Mouse (Mus musculus): Measurements from ENCODE around the gene Ubl3. TPM values are rescaled to one million over a fixed set of nuclear protein-coding genes. Genes with fewer than 3 reads are reported as not detected.

Gene Ubl3
- total RNA-seq (2021), result 100 to 1,000 TPM; 145 to 188 TPM
- long read RNA-seq, experiment 1, full-length matches to known transcripts, result 268 of 283 reads
- long read RNA-seq, experiment 1, partial matches to known transcripts, result 9 of 283 reads
- long read RNA-seq, experiment 1, other reads (novel, unspliced or antisense), result 6 of 283 reads
- long read RNA-seq, experiment 2, transcript Ubl3-204 (6 exons, 2,064 nt), result minor isoform, 17 of 85 reads
- long read RNA-seq, experiment 2, transcript Ubl3-201 (5 exons, 2,537 nt), result major isoform, 61 of 85 reads
- long read RNA-seq, experiment 2, partial matches to known transcripts, result 4 of 85 reads
- long read RNA-seq, experiment 2, other reads (novel, unspliced or antisense), result 3 of 85 reads

DNA sequence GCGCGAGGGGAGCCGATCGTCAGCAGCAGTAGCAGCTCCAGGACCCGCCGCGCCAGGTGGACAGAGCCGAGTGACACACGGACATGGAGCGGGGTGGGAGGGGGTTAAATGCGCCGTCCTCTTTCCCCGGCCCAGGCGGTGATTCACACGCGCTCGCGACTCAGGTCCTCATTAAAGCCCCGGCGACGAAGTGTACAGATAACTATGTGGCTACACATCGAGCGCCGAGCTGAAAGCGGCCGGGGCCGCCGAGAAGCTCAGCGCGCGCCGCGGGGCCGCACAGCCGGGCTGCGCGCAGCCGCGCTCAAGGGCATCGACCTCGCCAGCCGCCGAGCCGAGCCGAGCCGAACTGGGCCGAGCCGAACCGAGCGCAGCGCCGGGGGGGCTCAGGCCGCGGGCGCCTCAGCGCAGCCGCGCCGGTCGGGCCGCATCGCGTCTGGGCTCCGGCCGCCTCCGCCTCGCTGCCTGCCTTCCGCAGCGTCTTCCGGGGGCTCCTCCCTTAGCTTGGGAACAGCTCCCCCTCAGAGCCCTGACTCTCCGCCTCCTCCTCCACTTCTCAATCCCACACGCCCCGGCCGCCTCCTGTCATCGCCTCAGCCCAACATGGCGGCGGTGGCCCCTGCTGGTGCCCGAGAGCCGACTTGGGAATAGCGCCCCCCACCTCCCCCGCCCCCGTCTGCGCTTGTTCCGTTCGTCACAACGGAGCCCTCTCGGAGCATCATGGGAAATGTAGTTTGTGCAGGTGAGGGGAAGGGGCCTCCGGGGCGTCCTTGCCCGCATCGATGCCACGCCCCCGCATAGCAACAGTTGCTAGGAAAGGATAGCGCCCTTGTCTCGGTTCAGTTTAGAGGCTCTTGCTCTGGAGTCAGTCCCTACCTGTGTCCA lies at the start of gene Ubl3:
Ubl3 (minus strand) TSS at position 603 of the 885 bp plus-strand sequence.
- peak; percentile 91 to 92 for DNase-seq

DNA sequence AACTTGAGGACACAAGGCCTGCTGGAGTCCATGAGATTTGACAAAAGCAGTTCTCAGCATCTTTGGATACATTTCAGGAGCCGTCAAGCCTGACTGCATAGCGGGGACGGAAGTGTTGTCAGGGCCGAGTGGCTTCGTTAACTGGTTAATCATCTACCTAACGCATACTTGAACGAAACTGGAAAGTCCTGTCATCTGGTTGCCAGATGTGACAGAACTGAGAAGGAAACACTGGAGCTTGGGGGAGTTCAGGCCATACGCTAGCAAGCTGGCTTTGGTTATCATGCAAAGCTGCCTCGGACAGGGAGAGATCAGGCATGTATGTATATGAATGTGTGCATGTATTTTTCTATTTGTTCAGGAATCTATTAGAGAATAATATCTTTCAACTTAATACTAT lies 45.8 kb upstream of the Ubl3 start:
- no peak for DNase-seq

DNA sequence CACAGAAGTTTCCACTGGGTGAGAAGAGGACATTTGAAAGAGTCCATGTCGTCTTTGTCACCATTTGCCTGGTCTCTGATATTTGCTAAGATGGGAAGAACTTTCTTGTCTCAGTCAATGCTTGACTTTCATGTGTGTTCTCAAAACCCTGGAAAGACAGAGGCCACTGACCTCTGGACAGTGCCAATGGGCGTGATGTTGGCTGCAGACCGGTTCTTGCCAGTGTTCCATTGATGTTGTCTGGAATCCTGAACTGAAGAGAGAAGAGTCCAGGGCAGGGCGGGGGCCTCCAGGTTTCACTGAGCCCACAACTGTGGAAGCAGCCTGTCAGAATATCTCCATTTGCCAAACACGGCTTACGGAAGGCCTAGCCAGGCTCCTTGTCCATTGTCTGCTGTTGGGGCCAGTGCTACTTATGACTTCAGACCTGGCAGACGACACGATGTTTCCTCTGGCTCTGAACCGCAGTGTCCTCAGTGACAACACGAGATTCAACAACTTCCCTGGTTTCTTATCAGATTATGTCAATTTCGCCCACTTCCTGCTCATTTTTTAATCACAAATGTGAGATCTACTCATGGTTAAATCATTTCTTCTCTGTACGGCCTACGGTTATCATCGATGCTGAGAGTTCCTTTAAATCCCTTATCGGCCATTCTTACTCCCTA lies 43.6 kb upstream of the Ubl3 start:
- DNase-seq, result no peak

DNA sequence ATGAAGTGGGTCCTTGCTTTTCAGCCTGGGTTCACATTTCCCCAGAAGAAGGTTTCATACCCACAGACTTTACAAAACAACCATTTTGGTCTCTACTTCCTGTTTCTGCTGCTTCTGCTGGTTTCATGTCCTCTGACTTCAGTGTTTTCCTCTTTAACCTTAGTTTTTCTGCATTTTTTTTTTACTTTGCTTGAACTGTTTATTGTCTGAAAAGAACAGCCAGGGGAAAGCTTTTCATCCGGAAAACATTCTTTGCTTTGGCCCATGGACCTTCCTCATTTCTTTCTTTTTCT lies 42.8 kb upstream of the Ubl3 start:
- no peak for DNase-seq

DNA sequence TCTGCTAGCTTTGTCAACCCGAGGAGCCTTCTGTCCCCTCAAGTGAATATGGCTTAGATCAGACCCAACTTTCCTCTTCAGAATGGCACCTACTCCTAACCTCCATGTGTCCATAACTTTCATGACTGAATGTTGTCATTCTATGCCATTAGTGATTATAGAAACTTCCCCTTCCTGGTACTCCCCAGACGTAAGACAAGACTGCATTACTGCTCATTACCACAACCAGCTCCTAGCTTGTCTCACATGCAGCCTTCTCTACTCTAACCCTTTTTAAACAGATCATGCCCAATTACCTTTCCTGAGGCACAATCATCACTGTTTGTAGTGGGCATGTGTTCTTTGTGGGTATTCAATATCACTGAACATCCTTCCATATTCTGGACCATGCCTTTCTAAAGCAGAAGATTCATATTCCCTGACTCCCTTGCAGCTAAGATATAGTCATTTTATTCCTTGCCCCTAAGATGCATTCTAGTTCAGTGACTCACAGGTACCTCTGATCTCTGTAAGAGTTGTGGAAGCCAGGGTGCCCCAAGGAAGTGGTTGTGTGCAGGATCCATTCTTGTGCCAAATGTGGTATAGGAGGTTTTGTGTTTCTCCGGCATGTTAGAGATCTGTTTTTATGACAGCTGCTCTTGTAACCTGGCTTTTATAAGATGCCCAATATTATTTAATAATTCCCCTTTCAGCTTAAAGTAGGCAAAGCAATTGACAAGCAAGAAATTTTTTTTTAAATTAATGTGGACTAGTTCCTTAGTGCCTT lies 42.3 kb upstream of the Ubl3 start:
- no peak for DNase-seq

DNA sequence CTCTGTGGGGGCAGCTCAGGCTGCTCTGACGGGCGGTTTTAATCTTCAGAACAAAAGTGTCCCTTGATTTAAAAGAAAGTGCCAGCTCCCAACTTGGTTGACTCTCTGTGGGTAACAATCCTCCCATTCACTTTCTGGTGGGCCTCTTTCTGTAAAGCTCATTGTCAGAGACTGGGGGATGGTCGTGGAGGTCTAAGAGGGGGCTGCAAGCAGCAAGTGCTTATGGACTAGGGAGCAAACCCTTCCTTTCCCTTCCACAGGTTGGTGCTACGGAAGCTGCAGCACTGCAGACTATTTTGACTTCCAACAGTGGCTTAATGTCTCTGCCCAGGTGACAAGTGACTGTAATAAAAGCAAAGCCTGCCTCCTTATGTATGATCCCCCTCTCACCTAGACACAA lies 41.0 kb upstream of the Ubl3 start:
- no peak for DNase-seq

DNA sequence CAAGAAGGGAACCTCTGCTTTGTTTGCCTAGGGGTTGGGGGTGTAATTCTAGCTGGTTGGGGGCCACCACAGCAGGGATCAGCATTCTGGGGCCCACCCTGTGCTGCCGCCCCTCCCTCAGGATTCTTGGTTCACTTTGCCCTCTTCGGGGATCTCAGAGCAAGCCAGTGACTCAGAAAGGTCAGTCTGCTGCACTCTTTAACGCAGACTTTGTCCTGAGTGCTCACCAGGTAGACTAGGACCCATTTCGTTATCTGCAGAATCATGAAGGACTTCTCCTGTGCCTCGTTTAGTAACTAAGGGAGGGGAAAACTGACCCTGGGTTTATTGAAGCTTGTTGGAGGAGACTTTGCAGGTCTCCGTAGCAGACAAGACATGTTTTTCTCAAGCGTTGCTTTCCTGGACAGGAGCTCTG lies 38.9 kb upstream of the Ubl3 start:
- no peak for DNase-seq

DNA sequence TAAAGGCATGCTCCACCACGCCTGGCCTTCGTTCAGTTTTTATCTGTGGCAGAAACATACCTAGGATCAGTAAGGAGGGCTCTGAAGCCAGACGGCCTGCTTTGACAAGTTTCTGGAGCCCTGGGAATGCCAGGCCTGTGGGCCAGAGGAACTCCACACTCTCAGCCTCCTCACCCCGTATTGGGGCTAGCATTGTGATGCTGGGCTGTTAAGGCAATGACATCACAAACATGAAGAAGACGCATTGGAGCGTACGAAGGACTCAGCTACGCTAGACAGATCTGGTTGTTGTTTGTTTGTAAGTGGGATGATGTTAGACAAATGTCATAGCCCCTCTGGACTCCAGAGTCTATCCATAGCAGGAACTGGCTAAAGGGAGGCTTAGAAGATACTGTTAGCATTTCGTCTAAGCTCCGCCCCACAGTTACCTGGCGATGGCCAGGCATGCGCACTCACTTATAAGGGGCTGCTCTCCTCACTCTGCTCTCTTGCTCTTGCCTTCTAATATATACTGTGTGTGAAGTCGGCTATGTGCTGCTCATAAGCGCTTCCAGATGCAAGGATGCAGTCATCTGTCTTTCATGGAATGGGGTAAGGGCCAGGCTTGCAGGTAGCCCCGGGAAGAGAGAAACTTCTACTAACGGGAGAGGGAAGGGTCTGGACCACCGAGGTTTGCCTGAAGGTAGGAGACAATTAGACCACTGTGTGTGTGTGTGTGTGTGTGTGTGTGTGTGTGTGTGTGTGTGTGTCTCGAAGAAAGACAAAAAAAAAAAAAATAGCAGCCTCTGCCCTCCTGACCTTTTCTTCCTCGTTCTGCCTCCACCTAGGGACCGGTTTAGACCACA lies 38.2 kb upstream of the Ubl3 start:
- DNase-seq, result no peak

DNA sequence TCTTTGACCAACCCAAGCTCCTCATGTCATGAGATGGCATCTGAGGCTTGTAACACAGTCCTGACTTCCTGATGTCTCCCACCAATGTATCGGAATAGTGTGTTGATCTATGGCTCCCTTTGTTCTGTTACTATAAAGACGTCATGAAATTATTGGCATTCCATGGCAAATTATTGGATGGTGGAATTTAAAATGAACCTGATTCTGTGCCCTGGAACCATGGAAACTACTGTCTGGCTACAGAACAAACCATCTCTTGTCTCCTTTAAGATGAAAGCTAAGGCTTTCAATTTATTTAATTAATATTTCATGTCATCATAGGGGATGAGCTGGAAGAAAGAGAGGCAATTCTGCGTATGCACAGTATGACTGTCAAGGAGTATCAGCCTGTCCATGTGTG lies 36.4 kb upstream of the Ubl3 start:
- no peak for DNase-seq

DNA sequence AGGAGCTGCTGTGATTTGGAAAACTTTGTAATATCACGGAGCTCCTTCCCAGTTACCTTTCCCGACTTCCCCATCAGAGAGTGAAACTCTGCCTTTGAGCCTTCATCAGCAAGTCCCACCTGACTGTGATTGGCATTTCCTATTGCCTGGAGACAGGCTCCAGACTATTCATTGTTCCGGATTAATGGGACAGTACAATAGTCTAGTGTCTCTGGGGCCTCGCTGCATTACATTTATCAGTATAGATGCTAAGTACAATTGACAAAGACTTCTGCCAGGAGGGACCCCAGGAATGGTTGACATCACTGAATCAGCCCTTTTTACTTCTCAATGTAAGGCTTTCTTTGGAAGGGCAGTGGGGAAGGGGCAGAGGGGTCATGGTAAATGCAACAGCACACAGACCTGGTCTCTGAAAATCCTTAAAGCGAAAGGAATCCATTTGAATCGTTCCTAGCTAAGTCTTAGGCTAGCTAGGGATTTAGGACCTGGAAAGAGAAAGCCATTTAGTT lies 35.6 kb upstream of the Ubl3 start:
- no peak for DNase-seq

DNA sequence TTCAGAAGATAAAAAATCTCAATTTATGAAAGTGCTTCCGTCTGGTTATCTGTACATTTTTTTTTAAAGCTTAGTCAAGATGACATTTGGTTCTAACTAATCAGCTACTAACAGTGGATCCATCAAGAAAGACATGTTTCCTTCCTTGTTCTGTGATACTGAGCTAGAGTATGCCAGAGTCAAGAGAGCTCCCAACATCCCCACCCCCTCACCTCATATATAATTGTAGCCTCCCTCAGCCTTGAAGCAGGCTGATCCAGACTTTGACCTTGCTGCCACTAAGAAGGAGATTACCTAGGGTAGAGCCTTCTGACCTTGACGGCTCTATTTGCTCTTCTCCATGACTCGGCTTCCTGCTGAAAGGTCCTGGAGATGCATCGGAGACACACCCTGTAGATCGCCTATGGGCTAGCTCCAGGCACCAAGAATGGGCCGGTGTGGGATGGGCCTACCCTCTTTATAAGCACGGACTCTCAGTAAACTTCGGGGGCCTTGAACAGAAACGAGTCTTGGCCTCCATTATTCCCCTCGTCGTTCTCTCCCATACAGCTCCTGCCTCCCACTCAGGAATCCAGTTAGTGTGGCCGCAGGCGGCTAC lies 27.9 kb upstream of the Ubl3 start:
- no peak for DNase-seq

DNA sequence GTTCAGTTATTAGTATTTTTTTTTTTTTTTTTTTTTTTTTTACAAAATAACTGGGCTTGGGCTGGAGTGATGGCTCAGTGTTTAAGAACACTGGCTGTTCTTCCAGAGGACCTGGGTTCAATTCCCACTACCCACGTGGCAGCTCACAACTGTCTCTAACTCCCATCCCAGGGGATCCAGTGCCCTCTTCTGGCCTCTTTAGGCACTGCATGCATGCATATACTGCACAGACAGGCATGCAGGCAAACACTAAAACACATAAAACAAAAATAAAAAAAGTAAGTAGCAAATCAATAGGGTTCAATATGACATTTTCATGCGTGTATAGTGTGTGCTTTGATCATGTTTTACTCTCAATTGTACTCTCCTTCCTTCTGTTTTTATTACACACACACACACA lies 26.6 kb upstream of the Ubl3 start:
- no peak for DNase-seq

DNA sequence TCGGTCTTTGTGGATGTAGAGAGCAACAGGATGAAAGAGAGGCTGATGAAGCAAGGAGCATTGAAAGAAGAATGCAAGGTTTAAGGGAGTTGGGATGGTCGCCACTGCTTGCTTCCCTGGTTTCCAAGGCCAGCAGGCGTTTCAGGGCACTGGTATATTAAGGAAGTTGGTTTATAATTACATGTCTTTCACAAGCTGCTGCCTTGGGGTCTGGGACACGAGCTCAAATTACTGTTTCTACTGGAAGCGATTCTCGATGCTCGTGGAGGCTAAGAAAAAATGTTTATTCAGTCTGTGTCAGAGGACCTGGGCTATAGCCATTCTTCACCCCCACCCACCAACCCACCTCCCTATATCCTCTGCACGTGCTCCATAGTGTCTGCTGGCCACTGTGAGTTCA lies 25.8 kb upstream of the Ubl3 start:
- DNase-seq, result no peak

DNA sequence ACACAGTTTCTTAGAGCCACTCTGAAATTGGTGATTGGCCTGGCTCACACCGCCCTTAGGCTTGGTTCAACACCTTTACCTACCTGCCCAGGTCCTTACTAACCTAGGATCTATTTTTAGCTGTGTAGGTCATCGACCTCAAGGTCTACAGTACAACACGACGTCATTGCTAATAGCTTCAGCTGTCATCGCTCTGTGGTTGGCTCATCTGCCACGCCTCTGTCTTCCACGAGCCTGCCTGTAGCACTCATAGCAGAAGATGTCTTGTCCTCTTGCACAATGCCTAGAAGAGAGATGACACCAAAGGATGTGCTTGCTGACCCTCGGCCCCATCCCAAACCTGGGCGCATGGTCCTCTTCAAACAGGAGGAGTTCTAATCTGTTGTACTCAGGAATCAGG lies 24.7 kb upstream of the Ubl3 start:
- DNase-seq, result no peak

DNA sequence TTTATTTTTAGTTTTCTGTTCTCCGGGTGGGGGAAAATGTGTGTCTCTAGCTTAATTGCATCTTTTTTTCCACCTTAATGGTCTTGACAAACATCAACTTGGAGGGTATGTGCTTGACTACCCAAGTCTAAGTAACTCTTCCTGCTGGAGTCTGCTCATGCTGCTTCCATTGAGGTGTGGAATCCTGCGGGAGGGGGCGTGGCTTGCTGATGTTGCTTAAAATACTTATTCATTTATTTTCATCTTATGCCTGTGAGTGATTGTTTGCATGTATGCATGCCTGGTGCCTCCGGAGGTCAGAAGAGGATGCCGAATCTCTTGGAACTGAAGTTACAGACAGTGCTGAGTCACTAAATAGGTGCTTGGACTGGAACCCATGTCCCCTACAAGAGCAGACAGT lies 22.6 kb upstream of the Ubl3 start:
- peak in 1 of 2 experiments; percentile 24 for DNase-seq

DNA sequence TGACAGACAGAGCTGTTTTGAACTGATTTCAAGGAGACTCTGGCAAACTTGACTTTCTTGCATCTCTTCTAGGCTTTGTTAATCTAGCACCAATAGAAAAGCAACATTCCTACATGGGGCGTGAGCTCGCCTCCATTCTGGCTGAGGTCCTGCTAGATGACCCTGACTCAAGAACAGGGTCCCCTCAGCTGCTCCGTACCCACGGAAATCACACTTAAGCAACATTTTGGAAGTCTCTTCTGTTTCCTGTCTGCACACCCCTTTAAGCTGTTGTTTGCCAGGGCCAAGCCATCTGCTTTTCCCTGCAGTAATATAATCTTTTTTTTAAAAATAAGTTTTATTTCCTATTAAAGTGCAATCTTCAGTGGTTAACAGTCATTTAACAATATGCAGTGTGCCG lies 20.1 kb upstream of the Ubl3 start:
- no peak for DNase-seq

DNA sequence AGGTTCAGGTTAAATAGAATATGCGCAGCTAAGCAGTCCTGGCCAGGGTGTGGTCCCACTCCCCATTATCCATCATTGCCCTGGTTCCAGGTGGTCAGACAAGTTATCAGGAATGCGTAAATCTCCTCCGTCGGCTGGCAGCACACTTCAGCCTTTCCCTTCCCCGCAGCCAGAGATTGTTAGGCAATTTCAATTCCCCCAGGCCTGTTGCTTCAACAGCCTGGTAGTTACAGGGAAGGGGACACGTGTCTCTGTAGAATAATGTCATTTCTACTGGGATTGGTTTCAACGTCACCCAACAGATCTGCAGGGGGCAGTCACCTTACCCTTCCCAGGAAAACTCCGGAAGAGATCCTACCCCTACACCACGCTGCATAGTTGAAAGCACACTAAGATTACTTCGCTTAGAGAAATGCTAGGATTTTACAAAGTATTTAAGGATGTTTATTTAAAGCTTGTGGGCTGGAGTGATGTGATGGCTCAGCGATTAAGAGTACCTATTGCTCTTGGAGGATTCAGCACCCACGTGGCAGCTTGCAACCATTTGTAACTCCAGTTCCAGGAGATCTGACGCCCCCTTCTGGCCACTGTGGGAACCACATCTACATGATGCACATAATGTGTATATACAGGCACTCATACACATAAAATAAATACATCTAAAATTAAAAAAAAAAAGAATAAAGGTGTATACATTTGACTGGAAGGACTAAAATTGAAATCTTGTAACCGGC lies 18.1 kb upstream of the Ubl3 start:
- peak in 1 of 2 experiments; percentile 41 for DNase-seq

DNA sequence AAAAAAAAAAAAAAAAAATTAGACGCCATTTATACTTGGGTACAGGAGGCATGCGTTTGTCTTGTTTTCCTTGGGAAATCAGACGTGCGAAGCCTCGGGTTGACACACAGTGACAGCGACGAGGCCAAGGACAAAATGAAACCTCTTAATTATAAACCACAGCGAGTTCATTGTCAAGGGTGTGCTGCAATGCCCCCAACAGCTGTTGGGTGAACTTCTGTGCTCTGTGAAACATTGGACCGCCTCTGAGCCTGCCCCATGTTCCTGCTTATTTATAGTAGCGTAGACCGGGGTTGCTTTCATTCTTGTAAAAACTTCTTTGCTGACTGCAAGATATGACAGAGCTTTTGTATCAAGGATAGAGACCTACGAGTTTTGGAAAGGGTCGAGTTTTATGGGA lies 16.9 kb upstream of the Ubl3 start:
- peak in 1 of 2 experiments; percentile 58 for DNase-seq

DNA sequence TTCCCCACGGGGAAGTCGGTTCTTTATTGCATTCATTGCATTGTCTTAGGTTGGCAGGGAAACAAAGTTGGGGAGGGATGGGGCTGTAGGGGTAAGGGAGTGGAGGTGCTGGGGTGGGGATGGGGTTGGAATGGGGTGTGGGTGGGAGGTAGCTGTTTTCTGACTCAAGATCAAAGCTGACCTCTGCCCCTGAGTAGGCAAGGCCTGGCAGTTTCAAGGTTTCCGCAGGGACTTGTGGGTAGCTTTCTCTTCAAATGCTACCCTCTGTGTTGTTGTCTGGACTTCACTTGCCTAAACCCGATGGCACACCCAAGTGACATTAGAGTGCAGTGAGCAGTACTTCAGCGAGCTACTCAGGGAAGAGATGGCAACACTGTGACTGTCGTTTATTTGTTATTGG lies 13.0 kb upstream of the Ubl3 start:
- no peak for DNase-seq

DNA sequence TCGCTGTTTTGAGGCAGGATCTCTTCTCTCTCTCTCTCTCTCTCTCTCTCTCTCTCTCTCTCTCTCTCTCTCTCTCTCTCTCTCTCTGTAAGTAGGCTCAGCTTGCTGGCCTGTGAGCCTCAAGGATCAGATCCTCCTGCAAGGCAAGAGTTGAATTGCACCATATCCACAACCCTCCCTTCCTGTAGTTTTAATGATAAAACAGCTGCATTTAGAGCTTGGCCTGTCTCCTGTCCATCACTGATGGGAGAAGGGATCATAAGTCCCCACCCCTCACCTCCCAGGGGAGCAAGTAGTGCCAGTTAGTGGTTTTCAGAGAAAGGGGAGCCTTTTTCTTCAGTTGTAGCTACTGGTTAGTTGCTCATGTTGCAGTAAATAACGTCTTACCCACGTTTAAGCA lies 11.5 kb upstream of the Ubl3 start:
- DNase-seq, result no peak

All from adrenal gland, postnatal 36 days (tissue).